Comparison of ENCODE assay signal across 7 mouse cellular contexts in the genomic region with DNA sequence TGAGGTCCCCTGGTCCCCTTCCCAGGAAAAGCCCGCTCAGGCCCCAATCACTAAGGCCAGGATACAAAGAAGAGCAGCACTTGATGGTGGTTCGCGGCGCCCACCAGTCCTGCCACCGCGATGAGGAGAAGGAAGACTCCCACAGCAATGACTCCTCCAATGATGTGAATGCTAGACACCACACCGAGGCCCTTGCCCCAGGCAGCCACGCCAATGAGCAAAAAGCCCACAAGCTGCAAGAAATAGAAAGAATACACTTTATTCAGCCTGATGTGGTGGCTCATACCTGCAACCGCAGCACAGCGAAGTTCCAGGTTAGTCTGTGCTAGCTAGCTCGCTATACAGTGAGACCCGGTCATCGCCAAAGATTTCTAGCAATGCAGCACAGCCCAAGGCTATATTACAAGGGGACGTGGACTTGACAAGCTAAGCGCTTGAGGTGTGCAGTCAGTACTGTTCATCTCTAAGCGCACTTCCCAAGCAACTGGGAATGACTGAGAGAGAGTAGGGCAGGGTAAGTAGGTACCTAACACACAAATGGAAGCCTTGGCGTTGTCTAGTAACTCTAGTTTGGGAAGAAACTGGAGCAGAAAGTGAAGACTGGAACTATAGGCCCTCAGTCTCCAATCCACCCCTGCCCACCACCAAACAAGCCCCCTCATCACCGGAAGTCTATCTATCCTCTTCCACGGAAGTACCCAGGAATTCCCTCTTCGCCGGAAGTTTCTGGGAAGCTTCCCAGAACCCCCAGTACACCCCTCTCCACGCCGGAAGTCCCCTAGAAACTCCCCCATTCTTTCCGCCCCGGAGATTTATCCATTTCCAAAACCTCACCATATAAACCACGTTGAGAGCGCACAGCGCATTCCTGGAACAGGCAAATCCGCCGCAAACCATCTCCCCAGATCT. TPM values are rescaled to one million over a fixed set of nuclear protein-coding genes. Genes with fewer than 3 reads are reported as not detected.
A peak's percentile ranks its signal among the peaks of the same experiment; 100 is the strongest.
DNase-seq lines count a peak whose midpoint lies in the region; ATAC-seq and TF ChIP-seq lines count a peak whose summit lies in the region.

No protein-coding gene starts in this region.

- TF ChIP-seq EP300 in lung, postnatal 0 days (IDR thresholded peaks at IDR 0.05): no peak

- H3K4me1 ChIP-seq in lung, postnatal 0 days (ENCODE audit: insufficient read depth, low read depth, low read length): peaks cover 11% of the 10 kb centered on the region; the same call in 1 of the 2 replicates
- no peaks in the 10 kb centered on the region for H3K4me1 ChIP-seq in brown adipose tissue, adult 24 weeks (ENCODE audit: control insufficient read depth, insufficient read depth, insufficient read length, low read length)
- peaks cover 38% of the 10 kb centered on the region for H3K4me1 ChIP-seq in forebrain, embryonic 15.5 days

- no peak for DNase-seq in lung, postnatal 0 days (ENCODE audit: low spot score)
- DNase-seq in lung, postnatal 4 days: no peak
- no peak for DNase-seq in ovary, postnatal 36 days (ENCODE audit: low spot score)
- no peak for DNase-seq in T-cell, adult 2 months (ENCODE audit: low spot score)

- peak; percentile 32 for ATAC-seq in lung, postnatal 0 days
- ATAC-seq in forebrain, embryonic 15.5 days (replicated peaks): peak; percentile 84

- H3K9me3 ChIP-seq in lung, postnatal 0 days (ENCODE audit: low read length): no peaks in the 10 kb centered on the region
- no peaks in the 10 kb centered on the region for H3K9me3 ChIP-seq in forebrain, embryonic 15.5 days

- no peak for TF ChIP-seq CTCF in lung, postnatal 0 days (IDR thresholded peaks at IDR 0.05)

- peak overlapping the region; percentile 60 for H3K9ac ChIP-seq in lung, postnatal 0 days (replicated peaks; ENCODE audit: low read depth)
- peak overlapping the region; percentile 71 for H3K9ac ChIP-seq in forebrain, embryonic 15.5 days (replicated peaks)

- peaks cover 35% of the 10 kb centered on the region for H3K79me2 ChIP-seq in macrophage (ENCODE audit: inconsistent target)

- peak overlapping the region; percentile 59 for H3K4me3 ChIP-seq in lung, postnatal 0 days (ENCODE audit: low read depth, low read length)
- H3K4me3 ChIP-seq in brown adipose tissue, adult 24 weeks (ENCODE audit: insufficient read depth, low read depth, low read length): peak overlapping the region; percentile 84
- peak overlapping the region; percentile 67 for H3K4me3 ChIP-seq in forebrain, embryonic 15.5 days
- peak overlapping the region; percentile 95 for H3K4me3 ChIP-seq in macrophage (ENCODE audit: inconsistent target)

- peak overlapping the region; percentile 83 for H3K27ac ChIP-seq in lung, postnatal 0 days (ENCODE audit: low read length)
- peak overlapping the region; percentile 75 for H3K27ac ChIP-seq in brown adipose tissue, adult 24 weeks (replicated peaks; ENCODE audit: low read depth, low read length)
- peak overlapping the region; percentile 95 for H3K27ac ChIP-seq in forebrain, embryonic 15.5 days (replicated peaks)
- H3K27ac ChIP-seq in macrophage: peak overlapping the region; percentile 82

- peaks cover 20% of the 10 kb centered on the region for H3K36me3 ChIP-seq in lung, postnatal 0 days (ENCODE audit: insufficient read depth, low read length)
- H3K36me3 ChIP-seq in forebrain, embryonic 15.5 days: peaks cover 42% of the 10 kb centered on the region
- H3K36me3 ChIP-seq in macrophage (ENCODE audit: inconsistent target): peaks cover 34% of the 10 kb centered on the region

- peak overlapping the region; percentile 77 for H3K4me2 ChIP-seq in lung, postnatal 0 days (replicated peaks; ENCODE audit: low read depth, low read length)
- peak overlapping the region; percentile 88 for H3K4me2 ChIP-seq in forebrain, embryonic 15.5 days (replicated peaks)

- WGBS in lung, postnatal 0 days: 7% methylated on average over 30 of the region's 30 CpGs
- 4% methylated on average over 30 of the region's 30 CpGs for WGBS in forebrain, embryonic 15.5 days
- WGBS in macrophage (ENCODE audit: missing documents): 15% methylated on average over 30 of the region's 30 CpGs

- H3K27me3 ChIP-seq in lung, postnatal 0 days (replicated peaks; ENCODE audit: insufficient read depth, low read length): no peaks in the 10 kb centered on the region
- no peaks in the 10 kb centered on the region for H3K27me3 ChIP-seq in forebrain, embryonic 15.5 days

RNA-seq across cellular contexts. Expression of gene Tspan31, which starts 0.5 kb away (rescaled TPM):
- polyA plus RNA-seq in lung, postnatal 0 days (2015; fragmentation: Nextera tagmentation; extraction: Ambion mirVana): 99.5 and 110 TPM in 2 replicates
- polyA plus RNA-seq in brown adipose tissue, adult 24 weeks (2012; ENCODE audit: insufficient read depth, insufficient read length, missing spikeins): 56.7 and 71.6 TPM in 2 replicates
- 118 and 122 TPM in 2 replicates for polyA plus RNA-seq in forebrain, embryonic 15.5 days (2015; fragmentation: Nextera tagmentation; extraction: Ambion mirVana)
- 10 to 100 TPM; 20.1 to 54.5 (median 33.9) TPM for total RNA-seq in macrophage (2018; cell fraction: chromatin; rRNA removed)
- total RNA-seq in macrophage (2018; cell fraction: cytosol; rRNA removed): 100 to 1,000 TPM in 25 of 26 experiments, 10 to 100 TPM in 1; 93.9 to 147 (median 122) TPM
- 100 to 1,000 TPM in 8 of 26 experiments, 10 to 100 TPM in 18; 50.1 to 140 (median 91.8) TPM for total RNA-seq in macrophage (2018; cell fraction: nucleus; rRNA removed)
- polyA plus RNA-seq in macrophage (2018): 104 to 129 TPM (median 119 TPM) in 3 replicates

RNA-seq across cellular contexts. Expression of gene Agap2, which starts 5.5 kb away (rescaled TPM):
- 0.04 and 0.32 TPM in 2 replicates for polyA plus RNA-seq in lung, postnatal 0 days (2015; fragmentation: Nextera tagmentation; extraction: Ambion mirVana)
- polyA plus RNA-seq in brown adipose tissue, adult 24 weeks (2012; ENCODE audit: insufficient read depth, insufficient read length, missing spikeins): 0.48 and 1.5 TPM in 2 replicates
- 2.9 and 3.0 TPM in 2 replicates for polyA plus RNA-seq in forebrain, embryonic 15.5 days (2015; fragmentation: Nextera tagmentation; extraction: Ambion mirVana)
- total RNA-seq in macrophage (2018; cell fraction: chromatin; rRNA removed): 1 to 10 TPM in 7 of 26 experiments, under 1 TPM in 14, not detected in 5; 0.15 to 3.4 (median 0.46) TPM
- total RNA-seq in macrophage (2018; cell fraction: cytosol; rRNA removed): 1 to 10 TPM in 5 of 26 experiments, under 1 TPM in 21; 0.11 to 2.2 (median 0.39) TPM
- 1 to 10 TPM in 14 of 26 experiments, under 1 TPM in 11, not detected in 1; 0.17 to 3.9 (median 1.2) TPM for total RNA-seq in macrophage (2018; cell fraction: nucleus; rRNA removed)
- 0.25 to 0.89 TPM (median 0.42 TPM) in 3 replicates for polyA plus RNA-seq in macrophage (2018)

RNA-seq across cellular contexts. Expression of gene Cdk4, which starts 6.2 kb away (rescaled TPM):
- polyA plus RNA-seq in lung, postnatal 0 days (2015; fragmentation: Nextera tagmentation; extraction: Ambion mirVana): 358 and 362 TPM in 2 replicates
- 76.7 and 92.9 TPM in 2 replicates for polyA plus RNA-seq in brown adipose tissue, adult 24 weeks (2012; ENCODE audit: insufficient read depth, insufficient read length, missing spikeins)
- 1,729 and 1,809 TPM in 2 replicates for polyA plus RNA-seq in forebrain, embryonic 15.5 days (2015; fragmentation: Nextera tagmentation; extraction: Ambion mirVana)
- total RNA-seq in macrophage (2018; cell fraction: chromatin; rRNA removed): 100 to 1,000 TPM in 6 of 26 experiments, 10 to 100 TPM in 20; 24.2 to 132 (median 59.4) TPM
- 100 to 1,000 TPM in 9 of 26 experiments, 10 to 100 TPM in 17; 62.4 to 138 (median 87.8) TPM for total RNA-seq in macrophage (2018; cell fraction: cytosol; rRNA removed)
- total RNA-seq in macrophage (2018; cell fraction: nucleus; rRNA removed): 100 to 1,000 TPM in 7 of 26 experiments, 10 to 100 TPM in 19; 37.6 to 217 (median 77.9) TPM
- polyA plus RNA-seq in macrophage (2018): 131 to 178 TPM (median 145 TPM) in 3 replicates

RNA-seq across cellular contexts. Expression of gene March9, which starts 9.6 kb away (rescaled TPM):
- 0.63 and 0.86 TPM in 2 replicates for polyA plus RNA-seq in lung, postnatal 0 days (2015; fragmentation: Nextera tagmentation; extraction: Ambion mirVana)
- polyA plus RNA-seq in brown adipose tissue, adult 24 weeks (2012; ENCODE audit: insufficient read depth, insufficient read length, missing spikeins): 0.63 and 0.79 TPM in 2 replicates
- polyA plus RNA-seq in forebrain, embryonic 15.5 days (2015; fragmentation: Nextera tagmentation; extraction: Ambion mirVana): 5.6 and 7.0 TPM in 2 replicates
- total RNA-seq in macrophage (2018; cell fraction: chromatin; rRNA removed): 1 to 10 TPM in 5 of 26 experiments, under 1 TPM in 7, not detected in 14; 0.23 to 3.5 (median 0.60) TPM
- total RNA-seq in macrophage (2018; cell fraction: cytosol; rRNA removed): 1 to 10 TPM in 13 of 26 experiments, under 1 TPM in 13; 0.12 to 3.1 (median 0.78) TPM
- 1 to 10 TPM in 7 of 26 experiments, under 1 TPM in 15, not detected in 4; 0.14 to 2.0 (median 0.57) TPM for total RNA-seq in macrophage (2018; cell fraction: nucleus; rRNA removed)
- polyA plus RNA-seq in macrophage (2018): 1.4 to 1.6 TPM (median 1.5 TPM) in 3 replicates

RNA-seq across cellular contexts. Expression of gene Cyp27b1, which starts 21.5 kb away (rescaled TPM):
- polyA plus RNA-seq in lung, postnatal 0 days (2015; fragmentation: Nextera tagmentation; extraction: Ambion mirVana): 0.13 TPM in 1 of 2 replicates, not detected in the other
- polyA plus RNA-seq in brown adipose tissue, adult 24 weeks (2012; ENCODE audit: insufficient read depth, insufficient read length, missing spikeins): not detected in 2 replicates
- polyA plus RNA-seq in forebrain, embryonic 15.5 days (2015; fragmentation: Nextera tagmentation; extraction: Ambion mirVana): 0.11 and 0.15 TPM in 2 replicates
- not detected for total RNA-seq in macrophage (2018; cell fraction: chromatin; rRNA removed)
- total RNA-seq in macrophage (2018; cell fraction: cytosol; rRNA removed): under 1 TPM in 1 of 26 experiments, not detected in 25; 0.04 TPM
- under 1 TPM in 2 of 26 experiments, not detected in 24; 0.32 to 0.56 TPM for total RNA-seq in macrophage (2018; cell fraction: nucleus; rRNA removed)
- not detected in 3 replicates for polyA plus RNA-seq in macrophage (2018)
